Mouse (Mus musculus) midbrain, embryonic 10.5 days (tissue): ENCODE data around the gene Bach1. TPM values are rescaled to one million over a fixed set of nuclear protein-coding genes. Genes with fewer than 3 reads are reported as not detected.
"Not testable (repeated sequence)": the region's sequence is repeated elsewhere in the genome, so short reads cannot be mapped to it uniquely, and the experiment has no call there.

Experiments used
- DNase-seq: peaks from one replicate; pipeline ENCODE4 v3.0.0-alpha.2; 2017; ENCODE audit warnings: low spot score
- H3K27ac ChIP-seq: fragments of 300-500 bp; sonication (generic); replicated peaks from 2 replicates; pipeline ENCODE4 v1.5.1; 2016; ENCODE audit warnings: mild to moderate bottlenecking
- H3K27me3 ChIP-seq: fragments of 300-500 bp; sonication (generic); 2 replicates; pipeline ENCODE4 v1.6.1; 2016; ENCODE audit warnings: low read depth, mild to moderate bottlenecking; ENCODE audit not compliant: poor library complexity, severe bottlenecking
- H3K36me3 ChIP-seq: fragments of 300-500 bp; sonication (generic); 2 replicates; pipeline ENCODE4 v1.6.1; 2016; ENCODE audit warnings: mild to moderate bottlenecking, moderate library complexity
- H3K4me1 ChIP-seq: fragments of 300-500 bp; sonication (generic); 2 replicates; pipeline ENCODE4 v1.6.1; 2016
- H3K4me3 ChIP-seq: fragments of 300-500 bp; sonication (generic); 2 replicates; pipeline ENCODE4 v1.5.1; 2016; ENCODE audit warnings: mild to moderate bottlenecking, moderate library complexity
- H3K9me3 ChIP-seq: fragments of 300-500 bp; sonication (generic); replicated peaks from 2 replicates; pipeline ENCODE4 v1.6.1; 2016; ENCODE audit warnings: mild to moderate bottlenecking
- WGBS: fragments of 180-500 bp; shearing (Covaris S2); methylation state at CpG from one replicate; pipeline ENCODE4 v1.1.7; 2016; 5-methylcytosine and 5-hydroxymethylcytosine counted together
- polyA plus RNA-seq: library from polyadenylated mRNA; unstranded; fragments of >200 nt; fragmentation: Nextera tagmentation; extraction: Ambion mirVana; gene quantifications from 2 replicates; pipeline ENCODE4 v1.2.1, GENCODE M21; 2016

The Bach1 gene
- polyA plus RNA-seq, 1 experiment from 2014 or later, result 12.9 TPM

DNA sequence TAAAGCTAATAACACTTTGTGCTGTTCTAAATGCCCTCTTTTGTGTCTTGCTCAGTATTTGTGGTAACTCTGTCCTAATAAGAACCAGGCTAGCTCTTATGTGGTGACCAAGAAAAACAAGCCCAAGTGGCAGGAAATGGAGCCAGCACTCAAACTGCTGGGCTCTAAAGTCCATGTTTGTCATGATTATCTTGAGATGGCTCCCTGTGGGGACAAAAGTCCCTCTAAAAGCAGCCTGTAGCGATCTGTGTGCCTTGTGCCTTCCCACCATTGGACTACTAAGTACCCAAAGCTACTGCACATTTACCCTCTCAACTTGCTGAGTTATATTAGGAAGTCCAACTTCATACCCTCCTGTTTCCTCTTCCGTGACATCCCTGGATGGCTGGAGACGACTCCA lies 11.4 kb upstream of the Bach1 start:
- H3K4me3 ChIP-seq, result no peak overlapping the region
- WGBS, result 70% methylated on average over 3 of the region's 3 CpGs
- no peaks in the 10 kb centered on the region for H3K27me3 ChIP-seq
- no peak for DNase-seq
- no peaks in the 10 kb centered on the region for H3K36me3 ChIP-seq
- no peak overlapping the region for H3K27ac ChIP-seq
- H3K9me3 ChIP-seq, result no peaks in the 10 kb centered on the region
- H3K4me1 ChIP-seq, result peaks cover 10% of the 10 kb centered on the region

GRCm38 (mm10) chr16:87688328-87688727 lies 10.4 kb upstream of the Bach1 start:
- 94% methylated on average over 3 of the region's 3 CpGs for WGBS
- H3K9me3 ChIP-seq, H3K4me3 ChIP-seq, H3K36me3 ChIP-seq, DNase-seq, H3K4me1 ChIP-seq, H3K27me3 ChIP-seq, H3K27ac ChIP-seq: not testable (repeated sequence)

DNA sequence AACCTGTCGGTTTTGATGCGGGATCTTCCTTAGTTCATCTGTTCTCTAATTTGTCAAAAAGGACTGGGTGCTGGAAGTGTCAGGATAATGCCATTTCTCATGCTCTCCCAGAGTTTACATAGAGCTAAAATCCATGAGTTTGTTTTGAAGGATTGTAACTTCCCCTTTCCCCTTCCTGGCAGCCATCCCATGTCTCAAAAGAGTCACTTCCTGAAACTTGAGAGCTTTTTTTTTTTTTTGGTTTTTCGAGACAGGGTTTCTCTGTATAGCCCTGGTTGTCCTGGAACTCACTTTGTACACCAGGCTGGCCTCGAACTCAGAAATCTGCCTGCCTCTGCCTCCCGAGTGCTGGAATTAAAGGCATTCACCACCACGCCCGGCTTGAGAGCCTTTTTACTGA lies 9.9 kb upstream of the Bach1 start:
- H3K27me3 ChIP-seq, DNase-seq, H3K36me3 ChIP-seq, H3K4me1 ChIP-seq, H3K9me3 ChIP-seq, H3K27ac ChIP-seq, H3K4me3 ChIP-seq: not testable (repeated sequence)
- 93% methylated on average over 7 of the region's 7 CpGs for WGBS

- WGBS, result 83% methylated on average over 8 of the region's 8 CpGs
- no peak for DNase-seq
- peaks cover 4% of the 10 kb centered on the region; the same call in 1 of the 2 replicates for H3K4me1 ChIP-seq
Measured at GRCm38 (mm10) chr16:87689225-87689624, 9.5 kb upstream of the Bach1 start.

GRCm38 (mm10) chr16:87690506-87690905 lies 8.2 kb upstream of the Bach1 start:
- Histone ChIP-seq H3K36me3 (no peaks in the 10 kb centered on the region), H3K27me3 (no peaks in the 10 kb centered on the region), H3K4me1 (peaks cover 4% of the 10 kb centered on the region; the same call in 1 of the 2 replicates), H3K27ac (no peak overlapping the region), H3K9me3 (no peaks in the 10 kb centered on the region), H3K4me3 (no peak overlapping the region)
- 95% methylated on average over 4 of the region's 4 CpGs for WGBS
- no peak for DNase-seq

More at GRCm38 (mm10) chr16:87689225-87689624, 9.5 kb upstream of the Bach1 start:
- Histone ChIP-seq H3K36me3 (no peaks in the 10 kb centered on the region), H3K9me3 (no peaks in the 10 kb centered on the region), H3K4me3 (no peak overlapping the region), H3K27ac (no peak overlapping the region), H3K27me3 (no peaks in the 10 kb centered on the region)

- H3K27ac ChIP-seq, result no peak overlapping the region
- no peak overlapping the region for H3K4me3 ChIP-seq
- WGBS, result 91% methylated on average over 4 of the region's 4 CpGs
- H3K36me3 ChIP-seq, result no peaks in the 10 kb centered on the region
- H3K9me3 ChIP-seq, result no peaks in the 10 kb centered on the region
- no peak for DNase-seq
- no peaks in the 10 kb centered on the region for H3K27me3 ChIP-seq
- H3K4me1 ChIP-seq, result peaks cover 4% of the 10 kb centered on the region; the same call in 1 of the 2 replicates
Measured at GRCm38 (mm10) chr16:87691102-87691501, 7.6 kb upstream of the Bach1 start.

DNA sequence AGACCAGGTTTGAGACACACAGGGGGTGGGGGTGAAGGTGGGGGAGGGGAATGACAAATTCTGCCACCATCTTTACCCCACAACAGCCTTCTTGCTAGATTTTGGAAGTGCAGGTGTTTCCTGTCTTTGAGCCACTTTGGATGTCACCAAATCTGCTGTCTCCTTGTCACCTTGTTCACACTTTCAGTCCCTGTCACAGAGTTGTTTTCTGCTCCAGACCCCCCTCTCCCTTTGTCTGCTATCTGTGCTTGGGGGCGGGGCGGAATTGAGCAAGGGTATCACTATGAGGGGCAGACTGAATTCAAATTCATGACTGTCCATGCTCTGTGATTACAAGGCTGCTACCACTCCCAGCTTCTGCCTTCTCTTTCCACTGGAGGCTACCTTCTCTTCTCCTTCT lies 6.2 kb upstream of the Bach1 start:
- Histone ChIP-seq H3K27me3 (peaks cover 7% of the 10 kb centered on the region), H3K36me3 (no peaks in the 10 kb centered on the region), H3K9me3 (no peaks in the 10 kb centered on the region), H3K4me1 (peaks cover 4% of the 10 kb centered on the region; the same call in 1 of the 2 replicates), H3K4me3 (no peak overlapping the region), H3K27ac (no peak overlapping the region)
- DNase-seq, result no peak
- WGBS, result 94% methylated on average over 2 of the region's 2 CpGs

DNA sequence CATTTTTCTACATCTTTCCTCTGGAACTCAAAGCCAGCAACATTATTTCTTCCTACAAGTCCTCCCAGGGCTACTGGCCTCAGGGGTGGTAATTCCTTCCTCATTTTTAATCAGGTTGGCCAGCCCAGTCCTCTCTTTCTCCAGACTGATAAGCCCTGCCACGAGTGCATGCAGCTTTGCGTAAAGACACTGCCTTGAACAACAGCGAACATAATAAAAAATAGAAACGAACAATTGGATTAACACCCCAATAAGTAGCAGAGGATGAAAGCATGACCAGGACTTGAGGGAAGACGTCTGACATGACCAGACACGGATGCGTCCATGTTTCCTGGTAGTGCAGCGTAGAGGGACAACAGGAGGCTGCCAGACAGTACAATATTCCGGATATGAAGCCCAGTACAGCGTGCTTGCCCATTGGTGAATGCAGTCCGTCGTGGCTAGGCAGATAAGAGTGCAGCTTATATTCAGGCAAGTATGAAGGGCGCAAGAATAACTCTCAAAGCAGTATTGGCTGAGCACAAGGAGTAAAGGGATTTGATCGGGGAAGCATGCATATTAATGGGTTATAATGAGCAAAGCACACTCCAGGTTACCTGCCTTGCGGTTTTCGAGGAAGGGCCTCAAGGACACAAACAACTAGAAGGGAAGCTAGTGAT lies 909 bp upstream of the Bach1 start:
- H3K4me1 ChIP-seq, result peaks cover 31% of the 10 kb centered on the region
- peak overlapping the region; percentile 88 for H3K4me3 ChIP-seq
- H3K27me3 ChIP-seq, result peaks cover 8% of the 10 kb centered on the region
- H3K9me3 ChIP-seq, result no peaks in the 10 kb centered on the region
- DNase-seq, result no peak
- no peaks in the 10 kb centered on the region for H3K36me3 ChIP-seq
- peak overlapping the region; percentile 98; the same call in 1 of the 2 replicates for H3K27ac ChIP-seq
- 42% methylated on average over 16 of the region's 16 CpGs for WGBS

DNA sequence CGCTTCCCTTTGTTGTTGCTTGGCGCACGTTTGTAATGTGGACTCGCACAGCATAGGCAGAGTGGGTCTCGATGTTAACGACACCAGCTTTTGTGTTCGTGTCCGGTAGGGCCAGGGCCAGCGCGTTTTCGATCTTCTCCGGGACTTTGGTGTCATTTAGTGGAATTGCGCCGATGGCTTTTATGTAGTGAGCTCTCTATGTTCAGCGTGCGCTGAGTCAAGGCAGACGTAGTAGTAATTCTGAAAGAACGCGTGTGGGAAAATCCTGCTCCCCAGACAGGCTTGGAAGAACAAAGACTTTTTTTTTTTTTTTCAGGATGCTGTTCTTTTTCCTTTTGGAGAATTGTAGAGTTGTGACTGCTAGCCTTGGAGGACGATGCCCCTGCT lies 554 bp downstream of the Bach1 start:
- H3K4me1 ChIP-seq, result peaks cover 46% of the 10 kb centered on the region
- 0% methylated on average over 20 of the region's 20 CpGs for WGBS
- H3K36me3 ChIP-seq, result no peaks in the 10 kb centered on the region
- no peaks in the 10 kb centered on the region for H3K9me3 ChIP-seq
- DNase-seq, result peak; percentile 74
- peaks cover 8% of the 10 kb centered on the region for H3K27me3 ChIP-seq
- peak overlapping the region; percentile 88 for H3K4me3 ChIP-seq
- H3K27ac ChIP-seq, result peak overlapping the region; percentile 98

GRCm38 (mm10) chr16:87699693-87700394 lies 1.1 kb downstream of the Bach1 start:
- under 1% methylated on average over 20 of the region's 20 CpGs for WGBS
- peak overlapping the region; percentile 88 for H3K4me3 ChIP-seq
- DNase-seq, result peak; percentile 63
- H3K27me3 ChIP-seq, result peaks cover 8% of the 10 kb centered on the region
- H3K27ac ChIP-seq, result peak overlapping the region; percentile 98
- no peaks in the 10 kb centered on the region for H3K9me3 ChIP-seq
- peaks cover 51% of the 10 kb centered on the region for H3K4me1 ChIP-seq
- no peaks in the 10 kb centered on the region for H3K36me3 ChIP-seq

- peaks cover 8% of the 10 kb centered on the region for H3K27me3 ChIP-seq
- WGBS, result 32% methylated on average over 3 of the region's 3 CpGs
- no peaks in the 10 kb centered on the region for H3K9me3 ChIP-seq
- DNase-seq, result no peak
- H3K36me3 ChIP-seq, result no peaks in the 10 kb centered on the region
- H3K27ac ChIP-seq, result peak overlapping the region; percentile 98
- peaks cover 55% of the 10 kb centered on the region for H3K4me1 ChIP-seq
- H3K4me3 ChIP-seq, result peak overlapping the region; percentile 88
Measured at GRCm38 (mm10) chr16:87700395-87700765, 1.6 kb downstream of the Bach1 start.

DNA sequence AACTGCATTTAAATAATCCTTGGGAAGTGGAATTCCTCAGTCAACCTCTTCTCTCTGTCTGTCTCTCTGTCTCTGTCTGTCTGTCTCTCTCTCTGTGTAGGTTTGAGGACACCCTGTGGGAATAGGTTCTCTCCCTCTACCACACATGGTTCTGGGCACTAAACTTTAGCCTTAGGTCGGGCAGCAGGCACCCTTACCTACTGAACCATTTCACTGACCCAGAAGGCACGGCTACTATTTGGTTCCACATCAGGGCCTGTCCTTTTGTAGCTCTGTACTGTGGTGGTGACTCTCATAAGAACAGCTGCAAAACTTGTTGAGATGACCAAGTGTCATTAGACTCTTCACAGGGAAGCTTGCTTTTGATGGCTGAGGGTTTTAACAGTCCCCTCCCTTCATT lies 3.1 kb downstream of the Bach1 start:
- no peak overlapping the region for H3K4me3 ChIP-seq
- no peak for DNase-seq
- no peaks in the 10 kb centered on the region for H3K9me3 ChIP-seq
- no peak overlapping the region for H3K27ac ChIP-seq
- WGBS, result 76% methylated on average over 2 of the region's 2 CpGs
- no peaks in the 10 kb centered on the region for H3K36me3 ChIP-seq
- H3K27me3 ChIP-seq, result peaks cover 8% of the 10 kb centered on the region
- peaks cover 70% of the 10 kb centered on the region for H3K4me1 ChIP-seq

- peaks cover 79% of the 10 kb centered on the region for H3K4me1 ChIP-seq
- no peak overlapping the region for H3K4me3 ChIP-seq
- no peaks in the 10 kb centered on the region for H3K36me3 ChIP-seq
- no peaks in the 10 kb centered on the region for H3K9me3 ChIP-seq
- H3K27me3 ChIP-seq, result no peaks in the 10 kb centered on the region; the same call in 1 of the 2 replicates
- WGBS, result 96% methylated on average over 5 of the region's 5 CpGs
- no peak for DNase-seq
- H3K27ac ChIP-seq, result no peak overlapping the region
Measured at GRCm38 (mm10) chr16:87702881-87703280, 4.1 kb downstream of the Bach1 start.
